28 mouse cellular contexts compared by ENCODE assay signal in the genomic region with DNA sequence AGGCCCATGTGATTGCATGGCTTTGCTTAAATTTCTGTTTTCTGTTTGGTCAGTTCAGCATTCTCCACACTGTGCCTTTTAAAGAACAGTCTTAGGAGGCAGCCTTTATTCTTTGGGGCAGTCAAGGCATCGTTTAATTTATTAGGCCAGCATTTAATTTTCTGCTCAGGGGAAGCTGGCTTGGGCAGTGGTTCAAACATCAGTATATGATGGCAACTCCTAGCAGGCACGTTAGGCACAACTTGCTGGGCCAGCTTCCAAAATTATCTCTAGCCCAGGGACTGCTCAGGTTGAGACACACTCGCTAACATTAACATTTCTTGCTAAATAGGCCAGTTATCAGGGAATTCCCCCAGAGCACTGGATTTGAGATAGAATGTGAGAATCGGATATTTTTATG.
"Had no signal": no experiment of that assay in that cellular context is flagged by ENCODE, and none has a peak within 500 bp of the region (broad histone marks: within the 10 kb centered on the region; RNA-seq: fewer than 3 reads in every experiment).

No protein-coding gene starts in this region.

- H3K27ac ChIP-seq: embryonic facial prominence, embryonic 12.5 days; forebrain, embryonic 10.5 days; forebrain, embryonic 12.5 days; forebrain, embryonic 13.5 days; forebrain, embryonic 15.5 days; gastrocnemius, adult 2 months; heart, adult 2 months had no signal

- H3K9me3 ChIP-seq: embryonic facial prominence, embryonic 10.5 days; embryonic facial prominence, embryonic 12.5 days; embryonic facial prominence, embryonic 13.5 days; embryonic facial prominence, embryonic 15.5 days; forebrain, embryonic 10.5 days; forebrain, embryonic 12.5 days; forebrain, embryonic 13.5 days; forebrain, embryonic 15.5 days had no signal

- H3K27me3 ChIP-seq: embryonic facial prominence, embryonic 12.5 days; embryonic facial prominence, embryonic 15.5 days; forebrain, embryonic 12.5 days; forebrain, embryonic 13.5 days; forebrain, embryonic 15.5 days had no signal

- H3K4me1 ChIP-seq: embryonic facial prominence, embryonic 15.5 days; forebrain, embryonic 12.5 days; forebrain, embryonic 13.5 days; forebrain, embryonic 15.5 days had no signal

- H3K36me3 ChIP-seq: embryonic facial prominence, embryonic 10.5 days; embryonic facial prominence, embryonic 12.5 days; embryonic facial prominence, embryonic 13.5 days; embryonic facial prominence, embryonic 15.5 days; forebrain, embryonic 10.5 days; forebrain, embryonic 12.5 days; forebrain, embryonic 15.5 days had no signal

- DNase-seq: cerebellum, adult 18-20 months; cerebellum, adult 2 months; cerebellum, adult 8-10 months; cerebellum, adult 9-10 months; cerebellum, adult 9-11 months; cerebellum, postnatal 10 days; cerebellum, postnatal 14 days; cerebellum, postnatal 36 days; embryo, embryonic 11 days; forebrain, postnatal 0 days; gastrocnemius, adult 2 months; gastrocnemius, postnatal 10 days; gastrocnemius, postnatal 14 days; gastrocnemius, postnatal 25 days; gastrocnemius, postnatal 36 days; heart, adult 18-20 months; heart, adult 2 months had no signal

- H3K9ac ChIP-seq: embryonic facial prominence, embryonic 12.5 days; embryonic facial prominence, embryonic 13.5 days; embryonic facial prominence, embryonic 15.5 days; forebrain, embryonic 12.5 days; forebrain, embryonic 13.5 days; forebrain, embryonic 15.5 days; forebrain, postnatal 0 days had no signal

- H3K4me3 ChIP-seq: embryonic facial prominence, embryonic 10.5 days; embryonic facial prominence, embryonic 12.5 days; embryonic facial prominence, embryonic 13.5 days; embryonic facial prominence, embryonic 15.5 days; erythroblast, embryonic 14.5 days; forebrain, embryonic 10.5 days; forebrain, embryonic 12.5 days; forebrain, embryonic 13.5 days; forebrain, embryonic 15.5 days; gastrocnemius, adult 2 months; heart, adult 2 months had no signal

- H3K4me2 ChIP-seq: embryonic facial prominence, embryonic 12.5 days; embryonic facial prominence, embryonic 13.5 days; embryonic facial prominence, embryonic 15.5 days; forebrain, embryonic 12.5 days; forebrain, embryonic 13.5 days; forebrain, embryonic 15.5 days had no signal

- ATAC-seq: forebrain, embryonic 13.5 days; forebrain, embryonic 14.5 days; forebrain, embryonic 15.5 days; forebrain, embryonic 16.5 days; forebrain, postnatal 0 days had no signal
